Mouse (Mus musculus) forelimb bud, embryonic 11.5 days (tissue): ENCODE measurements at regions not wholly inside any gene's neighbourhood (a gene's known extent, or its start where the extent isn't known, plus 50 kb on each side); places are given as distances from the start of the nearest gene placed in this dataset.

Source experiments
- DNase-seq: peaks from one replicate; pipeline ENCODE4 v3.0.0-alpha.2; 2012; ENCODE audit warnings: low read depth, low spot score

DNA sequence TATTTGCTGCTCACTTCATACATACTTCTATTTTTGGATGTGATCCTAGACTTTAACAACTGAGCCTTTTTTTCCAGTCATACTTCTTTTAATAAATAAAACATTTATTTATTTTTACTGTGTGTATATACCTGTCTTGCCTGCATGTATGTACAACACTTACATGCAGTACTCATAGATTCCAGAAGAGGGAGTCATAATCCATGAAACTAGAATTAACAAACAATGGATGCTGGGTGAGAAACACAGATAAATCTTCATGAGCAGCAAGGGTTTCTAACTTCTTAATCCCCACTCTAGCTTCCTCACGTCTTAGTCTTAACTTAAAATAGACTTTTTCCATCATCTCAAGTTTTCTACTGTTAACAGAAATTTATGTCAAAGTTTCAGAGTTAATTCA, 1253.7 kb upstream of the Nr2f1 start:
- peak; percentile 35 for DNase-seq

- peak; percentile 7 for DNase-seq
Measured at GRCm38 (mm10) chr13:79443113-79443512, 1243.6 kb upstream of the Nr2f1 start.

- peak; percentile 3 for DNase-seq
Measured at GRCm38 (mm10) chr13:79442701-79443100, 1243.1 kb upstream of the Nr2f1 start.

DNA sequence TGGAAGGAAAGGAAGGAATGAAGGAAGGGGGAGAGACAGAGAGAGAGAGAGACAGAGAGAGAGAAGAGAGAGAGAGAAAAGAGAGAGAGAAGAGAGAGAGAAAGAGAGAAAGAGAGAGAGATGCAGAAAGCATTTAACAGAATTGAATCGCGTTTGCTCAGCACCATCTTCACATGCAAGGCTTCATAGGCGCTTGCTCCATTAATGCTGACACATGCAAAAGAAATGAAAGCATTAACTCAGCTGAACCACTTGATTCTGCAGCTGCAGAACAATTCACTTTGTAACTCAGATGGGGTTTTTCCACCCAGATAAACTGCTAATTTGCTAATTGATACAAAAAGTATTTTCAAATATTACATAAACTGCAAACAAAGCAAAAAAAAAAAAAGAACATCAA, 1231.9 kb upstream of the Nr2f1 start:
- DNase-seq, result no peak

GRCm38 (mm10) chr13:79430987-79431386, 1231.4 kb upstream of the Nr2f1 start:
- no peak for DNase-seq

DNA sequence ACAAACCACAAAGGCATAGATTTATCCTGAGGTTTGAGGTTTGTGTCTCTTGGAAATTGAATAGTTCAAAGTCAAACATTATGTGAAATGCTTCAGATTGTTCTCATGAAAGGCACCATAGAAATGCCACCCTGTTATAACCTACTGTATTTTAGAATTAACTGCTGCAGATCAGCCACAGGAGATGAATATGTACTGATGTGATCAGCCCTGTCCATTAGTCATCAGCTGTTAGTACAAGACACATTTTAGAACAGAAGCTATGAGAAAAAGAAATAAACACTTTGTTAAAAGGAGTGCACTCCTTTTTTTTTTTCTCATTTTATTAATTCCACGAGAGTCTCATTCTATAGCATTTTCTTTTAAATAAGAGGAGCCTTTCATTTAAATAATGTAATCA, 1231.0 kb upstream of the Nr2f1 start:
- no peak for DNase-seq

DNA sequence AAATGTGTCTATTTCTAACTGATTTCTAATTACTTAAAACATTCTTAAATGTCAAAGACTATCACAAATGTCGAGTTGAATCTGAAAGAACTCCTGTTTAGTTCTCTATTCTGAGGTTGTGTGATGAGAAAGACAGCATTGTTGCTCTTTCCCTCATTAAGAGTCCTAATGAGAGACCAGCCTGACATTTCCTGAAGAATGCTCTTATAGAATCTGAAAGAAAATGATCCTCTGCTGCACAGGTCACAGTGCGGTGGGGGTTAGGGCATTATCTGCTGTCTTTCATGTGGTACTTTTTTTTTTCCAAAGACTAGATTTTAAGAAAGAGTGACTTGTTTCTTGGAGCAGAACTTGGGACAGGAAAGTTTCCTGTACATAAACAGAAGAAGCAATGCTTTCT, 1218.3 kb upstream of the Nr2f1 start:
- DNase-seq, result no peak

DNA sequence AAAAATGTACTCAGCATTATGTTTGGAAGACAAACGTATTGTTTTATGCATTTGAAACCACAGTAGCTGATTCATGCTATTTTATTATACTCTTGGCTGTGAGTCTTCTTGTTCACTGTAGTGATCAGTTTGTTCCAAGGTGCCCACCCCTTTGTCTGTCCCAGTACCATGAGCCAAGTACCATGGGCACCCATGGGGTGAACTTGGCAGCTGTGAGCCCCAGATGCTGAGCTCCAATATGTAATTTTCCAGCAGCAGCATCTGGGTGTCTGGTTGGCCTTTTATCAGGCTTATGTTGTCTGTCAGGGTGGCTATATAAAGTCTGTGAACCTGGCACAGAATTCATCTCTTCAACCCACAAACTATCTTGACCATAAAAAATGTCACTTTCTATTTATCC, 1200.5 kb upstream of the Nr2f1 start:
- no peak for DNase-seq

GRCm38 (mm10) chr13:79393938-79394337, 1194.4 kb upstream of the Nr2f1 start:
- no peak for DNase-seq

GRCm38 (mm10) chr13:79387928-79388327, 1188.4 kb upstream of the Nr2f1 start:
- no peak for DNase-seq

DNA sequence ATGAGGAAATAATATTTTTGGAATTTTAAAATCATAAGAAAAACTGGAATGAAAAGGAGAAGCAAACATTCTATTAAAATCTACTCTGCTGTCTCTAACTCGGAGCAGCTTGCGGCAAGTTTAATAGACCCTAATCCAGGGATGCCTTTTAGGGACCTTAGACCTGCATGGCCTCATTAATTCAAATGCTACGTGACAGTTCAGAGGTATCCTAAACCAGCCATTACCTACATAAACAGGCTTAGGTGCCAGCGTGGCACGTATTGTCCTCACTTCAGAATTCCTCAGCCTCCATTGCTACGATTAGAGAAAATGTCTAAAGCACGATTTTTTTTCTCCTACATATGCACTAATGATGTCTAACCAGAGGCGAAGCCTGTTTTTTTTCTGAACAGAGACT, 1141.9 kb upstream of the Nr2f1 start:
- no peak for DNase-seq

GRCm38 (mm10) chr13:79340459-79340858, 1140.9 kb upstream of the Nr2f1 start:
- DNase-seq, result no peak

DNA sequence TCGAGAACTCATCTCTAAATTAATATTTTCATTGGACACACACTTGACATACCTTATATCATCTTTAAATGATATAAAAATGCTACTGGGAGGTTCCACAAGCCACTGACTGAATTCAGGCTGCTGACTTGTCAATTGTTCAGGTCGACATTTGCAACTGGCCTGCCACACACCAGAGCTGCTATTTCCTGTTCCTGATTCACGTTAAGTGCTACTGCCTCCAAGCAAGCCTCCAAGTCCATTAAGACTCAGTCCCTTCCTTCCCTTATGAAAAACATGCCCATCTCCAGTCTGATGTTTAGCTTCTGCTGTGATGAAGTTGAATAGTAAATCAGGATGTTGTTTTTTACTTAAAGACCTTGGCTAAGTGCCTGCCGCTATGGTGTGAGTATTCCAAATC, 1140.2 kb upstream of the Nr2f1 start:
- no peak for DNase-seq

- no peak for DNase-seq
Measured at GRCm38 (mm10) chr13:79320146-79320545, 1120.6 kb upstream of the Nr2f1 start.

- no peak for DNase-seq
Measured at GRCm38 (mm10) chr13:79309584-79310110, 1110.1 kb upstream of the Nr2f1 start.

GRCm38 (mm10) chr13:79297225-79297710, 1097.7 kb upstream of the Nr2f1 start:
- DNase-seq, result no peak

DNA sequence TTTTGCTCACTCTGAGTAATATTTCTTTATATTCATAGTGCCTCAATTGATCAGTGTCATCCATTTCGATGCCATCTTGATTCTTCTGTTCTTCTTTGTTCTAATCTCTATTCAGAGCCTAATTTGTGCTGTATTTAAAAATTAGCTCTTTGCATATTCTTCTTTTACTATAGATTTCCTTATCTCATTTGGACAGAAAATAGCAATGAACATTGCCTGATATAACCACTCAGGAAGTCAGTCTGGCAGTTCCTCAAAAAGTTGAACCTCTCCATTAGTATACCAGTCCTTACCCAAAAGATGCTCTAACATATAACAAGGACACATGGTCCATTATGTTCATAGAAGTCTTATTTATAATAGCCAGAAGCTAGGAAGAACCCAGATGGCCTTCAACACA, 1088.5 kb upstream of the Nr2f1 start:
- DNase-seq, result no peak

- no peak for DNase-seq
Measured at GRCm38 (mm10) chr13:79286181-79286580, 1086.6 kb upstream of the Nr2f1 start.

DNA sequence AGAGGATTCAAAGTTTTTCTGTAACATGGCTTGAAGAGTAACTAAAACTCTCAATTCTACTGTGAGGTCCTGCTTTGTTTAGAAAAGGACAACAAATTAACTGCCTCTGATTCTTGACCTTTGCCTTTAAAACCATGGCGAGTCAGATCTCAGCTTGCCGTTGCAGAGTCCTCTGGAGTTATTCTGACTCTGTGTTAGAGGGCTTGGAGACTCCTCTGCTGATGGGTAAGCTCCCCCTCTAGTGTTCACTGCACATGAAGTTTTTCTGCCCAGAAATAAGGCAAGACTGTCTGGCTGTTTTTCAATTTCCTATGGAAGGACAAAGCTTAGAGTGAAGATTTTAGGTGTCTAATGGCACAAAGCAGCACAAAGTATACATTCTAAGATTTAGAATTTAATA, 1085.9 kb upstream of the Nr2f1 start:
- peak; percentile 32 for DNase-seq

DNA sequence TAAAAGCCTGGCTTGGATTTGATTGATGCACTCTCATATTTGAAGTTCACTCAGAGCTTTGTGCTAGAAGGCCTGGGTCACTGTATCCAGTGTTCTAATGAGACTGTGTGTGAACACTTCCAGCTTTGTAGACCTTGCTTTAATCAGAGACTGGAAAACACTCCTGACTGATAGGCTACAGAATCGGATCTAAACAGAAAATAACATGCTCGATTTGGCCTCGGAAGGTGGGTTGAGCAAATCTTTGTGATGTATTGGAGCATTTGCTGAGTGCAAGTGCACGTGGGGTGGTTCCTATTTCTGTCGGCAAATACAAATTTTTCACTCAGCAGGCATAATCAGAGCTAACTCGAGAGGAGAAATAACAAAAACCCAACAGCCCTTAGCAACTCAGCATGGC, 1078.2 kb upstream of the Nr2f1 start:
- DNase-seq, result no peak

DNA sequence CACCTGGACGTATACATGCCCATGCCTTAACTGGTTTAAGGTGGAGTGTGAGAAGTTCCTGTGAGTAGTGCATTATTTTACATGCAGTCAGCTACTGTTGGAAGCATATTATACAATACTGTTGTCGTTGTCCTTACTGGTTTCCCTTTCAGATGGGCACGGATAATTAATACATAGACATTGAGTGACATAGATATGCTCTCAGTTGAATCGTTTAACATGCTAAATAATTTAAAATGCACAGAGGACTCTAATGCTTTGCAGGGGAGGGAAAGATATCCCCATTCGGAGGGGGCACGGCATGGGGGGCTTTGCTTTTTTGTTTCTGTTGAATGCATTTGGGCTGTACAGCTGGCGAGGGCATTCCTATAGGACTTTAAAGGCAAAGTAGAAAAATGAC, 1077.8 kb upstream of the Nr2f1 start:
- no peak for DNase-seq

GRCm38 (mm10) chr13:79255362-79255761, 1055.8 kb upstream of the Nr2f1 start:
- DNase-seq, result no peak

DNA sequence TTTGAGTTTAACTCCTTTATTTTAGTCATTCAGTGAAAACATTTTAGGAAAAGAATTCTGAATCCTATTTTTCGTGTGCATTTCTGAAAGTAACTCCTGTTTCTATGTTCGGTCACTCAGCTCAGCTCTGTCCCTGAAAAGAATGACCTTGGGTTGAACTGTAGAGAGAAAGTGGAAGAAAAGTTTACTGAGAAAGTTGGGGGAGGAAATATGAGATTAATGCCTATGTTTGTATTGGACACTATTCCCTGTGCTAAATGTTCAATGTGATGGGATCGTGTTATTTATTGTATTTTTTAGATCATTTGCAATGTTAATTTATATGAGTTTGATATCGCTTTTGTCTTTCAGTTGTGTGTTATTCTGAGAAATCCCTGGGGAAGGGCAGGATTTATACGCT, 1052.8 kb upstream of the Nr2f1 start:
- no peak for DNase-seq

DNA sequence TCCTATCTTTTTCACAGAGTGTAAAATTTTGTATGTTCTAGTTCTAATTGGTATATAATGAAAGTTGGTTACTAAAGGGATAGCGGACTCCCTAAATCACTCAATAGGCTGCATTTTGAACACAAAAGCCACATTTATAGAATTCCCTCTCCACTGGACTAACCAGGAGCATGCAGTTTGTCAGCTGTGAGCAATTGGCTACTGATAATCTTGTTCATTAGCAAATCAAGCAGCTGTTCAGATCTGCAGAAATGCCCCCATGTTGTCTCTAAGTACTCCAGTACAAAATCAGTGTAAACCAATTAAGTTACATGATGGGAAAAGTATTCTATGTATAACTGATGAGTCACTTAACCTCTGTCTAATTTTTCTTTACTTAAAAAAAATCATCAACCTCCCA, 1051.7 kb upstream of the Nr2f1 start:
- no peak for DNase-seq
